Mouse (Mus musculus) spleen, adult 2 months (tissue): ENCODE measurements around the gene Hnrnpc.

ENCODE experiments used
- CTCF ChIP-seq: fragments of 200-500 bp; IDR thresholded peaks from 2 replicates; pipeline ENCODE4 v1.5.1; 2011; ENCODE audit warnings: mild to moderate bottlenecking, inconsistent platforms; ENCODE audit not compliant: insufficient read depth, insufficient read length, insufficient replicate concordance; ENCODE audit errors: extremely low read depth
- POLR2A ChIP-seq: fragments of 200-500 bp; IDR thresholded peaks from 2 replicates; pipeline ENCODE4 v1.6.1; 2011; ENCODE audit warnings: low read depth, low read length, inconsistent platforms

DNA sequence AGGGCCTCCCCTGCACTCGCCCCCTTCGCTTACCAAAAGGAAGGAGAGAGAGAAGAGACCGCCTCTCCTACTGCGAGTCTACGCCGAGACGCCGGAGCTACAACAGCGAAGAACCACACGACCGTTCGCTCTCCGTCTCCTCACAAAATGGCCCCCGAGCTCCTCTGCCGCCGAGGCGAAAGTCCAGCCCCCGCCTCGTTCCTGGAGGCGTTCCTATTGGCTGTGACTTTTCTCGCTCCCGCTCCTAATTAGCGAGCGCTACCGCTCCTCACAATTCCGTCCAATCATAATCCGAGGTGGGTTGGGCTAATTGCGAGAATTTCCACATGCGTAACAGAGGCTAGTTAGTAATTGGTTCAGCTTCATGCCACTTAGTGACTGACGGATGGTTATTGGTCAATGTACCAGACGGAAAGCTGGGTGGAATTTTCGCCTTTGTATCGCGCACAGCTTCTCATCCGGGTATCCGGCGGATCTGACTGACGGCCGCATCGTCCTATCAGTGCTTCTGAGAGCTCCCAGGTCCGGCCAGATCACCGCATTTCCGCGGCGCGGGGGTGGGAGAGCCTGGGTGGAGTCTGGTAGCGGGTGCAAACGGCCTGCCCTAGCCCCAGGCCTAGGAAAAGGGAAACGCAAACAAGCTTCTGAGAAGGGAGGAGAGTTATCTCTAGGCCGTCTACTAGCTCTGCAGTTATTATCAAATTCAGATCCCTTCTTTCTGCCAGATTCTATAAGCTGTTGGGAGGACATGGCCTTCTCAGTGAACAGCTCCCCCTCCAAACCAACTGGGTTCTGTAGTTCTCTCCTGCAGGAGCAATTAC, at the start of gene Hnrnpc:
- TF ChIP-seq POLR2A (peak; percentile 98), CTCF (no peak)
